ENCODE assay signal across 7 mouse cellular contexts in the genomic region with DNA sequence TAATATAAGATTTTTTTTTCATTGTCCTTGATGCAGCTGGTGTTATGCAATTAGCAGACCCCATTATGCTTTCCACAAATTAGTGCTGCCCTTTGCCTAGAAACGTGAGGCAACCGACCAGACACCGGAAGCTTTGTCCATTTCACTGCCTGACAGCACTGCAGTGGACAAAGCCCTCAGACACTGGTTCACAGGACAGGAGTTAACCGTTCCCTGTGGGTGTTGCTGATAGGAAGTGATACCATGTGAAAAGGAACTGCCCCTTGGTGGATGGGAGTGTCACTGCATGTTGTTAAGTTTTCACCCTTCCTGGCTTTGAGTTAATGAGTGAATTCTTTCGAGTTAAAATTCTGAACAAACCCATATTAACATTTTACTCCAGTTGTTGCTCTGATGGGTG.
DNase-seq lines count a peak whose midpoint lies in the region; ATAC-seq lines count a peak whose summit lies in the region.

No protein-coding gene starts in this region.

- no peaks in the 10 kb centered on the region for H3K27me3 ChIP-seq in neural tube, embryonic 12.5 days (replicated peaks)
- no peaks in the 10 kb centered on the region for H3K27me3 ChIP-seq in limb, embryonic 13.5 days

- no peak overlapping the region for H3K27ac ChIP-seq in neural tube, embryonic 12.5 days
- H3K27ac ChIP-seq in limb, embryonic 13.5 days, result no peak overlapping the region

- DNase-seq in neural tube, embryonic 10.5 days (ENCODE audit: extremely low spot score, low spot score), result no peak
- peak; percentile 7 to 16 for DNase-seq in heart, postnatal 10 days
- no peak for DNase-seq in thymus, postnatal 10 days (ENCODE audit: low spot score in 2 of 2)
- no peak for DNase-seq in thymus, postnatal 4 days
- DNase-seq in frontal cortex, postnatal 14 days (ENCODE audit: low spot score in 2 of 2), result no peak

- no peak overlapping the region for H3K4me2 ChIP-seq in neural tube, embryonic 12.5 days (replicated peaks)
- H3K4me2 ChIP-seq in limb, embryonic 13.5 days (replicated peaks), result peak overlapping the region; percentile 61

- peak; percentile 17; the same call in 1 of the 2 replicates for ATAC-seq in neural tube, embryonic 12.5 days (ENCODE audit: low FRiP score, low read depth)
- ATAC-seq in limb, embryonic 13.5 days (ENCODE audit: low FRiP score, low read depth), result no peak

- WGBS in neural tube, embryonic 12.5 days, result 36% methylated on average over 5 of the region's 5 CpGs
- WGBS in limb, embryonic 13.5 days, result 20% methylated on average over 5 of the region's 5 CpGs

- no peaks in the 10 kb centered on the region for H3K36me3 ChIP-seq in neural tube, embryonic 12.5 days
- H3K36me3 ChIP-seq in limb, embryonic 13.5 days, result no peaks in the 10 kb centered on the region

- H3K9ac ChIP-seq in neural tube, embryonic 12.5 days, result no peak overlapping the region
- no peak overlapping the region for H3K9ac ChIP-seq in limb, embryonic 13.5 days

- no peak overlapping the region for H3K4me3 ChIP-seq in neural tube, embryonic 12.5 days
- no peak overlapping the region for H3K4me3 ChIP-seq in limb, embryonic 13.5 days

- H3K9me3 ChIP-seq in neural tube, embryonic 12.5 days, result no peaks in the 10 kb centered on the region
- H3K9me3 ChIP-seq in limb, embryonic 13.5 days, result no peaks in the 10 kb centered on the region

- intact Hi-C loops in heart, postnatal 10 days (cut with DNase I), result loop anchor here (5.0 kb wide), 1 partner anchor 740 kb away; no protein-coding TSS in a partner anchor

- H3K4me1 ChIP-seq in neural tube, embryonic 12.5 days, result no peaks in the 10 kb centered on the region
- peaks cover 25% of the 10 kb centered on the region for H3K4me1 ChIP-seq in limb, embryonic 13.5 days

Comparison
In these comparisons a context has a peak if more than half of its experiments do, and no peak if none do; other contexts are left out.
1. DNase-seq: peak in heart, postnatal 10 days (2 of 2); none in neural tube, embryonic 10.5 days (single experiment), thymus, postnatal 10 days (0 of 2), thymus, postnatal 4 days (single experiment) and frontal cortex, postnatal 14 days (0 of 2).